Mouse (Mus musculus): ENCODE measurements at regions not wholly inside any gene's neighbourhood (a gene's known extent, or its start where the extent isn't known, plus 50 kb on each side); places are given as distances from the start of the nearest gene placed in this dataset.
A peak's percentile ranks its signal among the peaks of the same experiment; 100 is the strongest.

DNA sequence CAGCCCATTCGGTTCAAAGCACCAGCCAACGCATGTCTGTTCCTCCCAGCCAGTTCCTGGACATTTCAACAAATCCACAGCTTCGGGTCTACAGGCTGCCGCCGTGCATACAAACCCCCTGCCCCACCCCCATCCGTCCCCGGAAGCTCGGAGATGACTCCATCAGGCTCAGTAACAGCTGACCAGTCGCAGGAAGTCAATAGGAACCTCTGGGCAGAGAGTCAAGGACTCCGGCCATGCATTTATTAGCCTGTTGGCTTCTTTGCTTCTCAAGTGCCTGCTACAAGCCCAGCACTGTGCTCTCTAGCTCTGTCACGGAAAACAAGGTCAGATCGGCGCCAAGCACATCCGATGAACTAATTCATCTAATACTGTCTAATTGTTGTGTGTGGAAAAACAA, 80.4 kb upstream of the Tmem132d start:
- Histone ChIP-seq H3K36me3 (ENCODE audit: control insufficient read depth, insufficient read depth, low read length) (no peaks in the 10 kb centered on the region), H3K27me3 (ENCODE audit: control insufficient read depth, insufficient read depth, low read length) (no peaks in the 10 kb centered on the region), H3K79me2 (ENCODE audit: control insufficient read depth, insufficient read depth, low read length) (no peaks in the 10 kb centered on the region), H3K4me3 (ENCODE audit: insufficient read depth, low read depth, low read length) (no peak overlapping the region), H3K9ac (ENCODE audit: low read depth, low read length) (no peak overlapping the region), H3K27ac (replicated peaks; ENCODE audit: insufficient read depth, low read depth, low read length) (no peak overlapping the region), H3K4me1 (ENCODE audit: control insufficient read depth, insufficient read depth, low read length) (no peaks in the 10 kb centered on the region)
- no peak for DNase-seq (ENCODE audit: extremely low read depth, low read depth, low spot score)
- 67% methylated on average over 14 of the region's 14 CpGs for WGBS
- no peak for TF ChIP-seq CTCF (IDR thresholded peaks at IDR 0.05; ENCODE audit: low read depth, low read length)
- no peak for TF ChIP-seq POLR2A (IDR thresholded peaks at IDR 0.05; ENCODE audit: extremely low read depth, insufficient read depth, low read length)

- Histone ChIP-seq H3K27me3 (ENCODE audit: control insufficient read depth, insufficient read depth, low read length) (no peaks in the 10 kb centered on the region), H3K27ac (replicated peaks; ENCODE audit: insufficient read depth, low read depth, low read length) (no peak overlapping the region), H3K36me3 (ENCODE audit: control insufficient read depth, insufficient read depth, low read length) (no peaks in the 10 kb centered on the region), H3K4me3 (ENCODE audit: insufficient read depth, low read depth, low read length) (no peak overlapping the region), H3K4me1 (ENCODE audit: control insufficient read depth, insufficient read depth, low read length) (no peaks in the 10 kb centered on the region), H3K9ac (ENCODE audit: low read depth, low read length) (no peak overlapping the region), H3K79me2 (ENCODE audit: control insufficient read depth, insufficient read depth, low read length) (no peaks in the 10 kb centered on the region)
- TF ChIP-seq POLR2A (IDR thresholded peaks at IDR 0.05; ENCODE audit: extremely low read depth, insufficient read depth, low read length) (no peak), CTCF (IDR thresholded peaks at IDR 0.05; ENCODE audit: low read depth, low read length) (no peak)
- no peak for DNase-seq (ENCODE audit: extremely low read depth, low read depth, low spot score)
- 80% methylated on average over 9 of the region's 9 CpGs for WGBS
Measured at GRCm38 (mm10) chr5:128512606-128513005, 79.7 kb upstream of the Tmem132d start.

DNA sequence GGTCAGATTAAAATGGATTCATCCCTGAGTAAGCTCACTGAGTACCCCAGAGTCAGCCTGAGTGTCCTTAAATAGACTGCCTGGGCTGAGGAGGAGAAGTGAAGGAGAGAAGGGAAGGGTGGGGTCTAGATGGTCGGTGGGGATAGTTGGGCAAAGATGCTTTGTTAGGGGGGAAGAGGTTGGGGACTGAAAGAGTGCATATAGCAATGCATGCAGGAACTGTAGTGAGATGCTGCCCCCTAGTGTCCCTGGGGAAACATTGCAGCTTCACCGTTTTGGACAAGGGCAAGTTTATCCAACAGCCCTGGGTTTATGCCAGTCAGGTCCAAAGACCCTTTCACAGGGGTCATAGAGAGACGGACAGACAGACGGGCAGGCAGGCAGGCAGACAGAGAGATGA, 71.6 kb upstream of the Tmem132d start:
- peak; percentile 12 for DNase-seq (ENCODE audit: extremely low read depth, low read depth, low spot score)
- 4% methylated on average over 4 of the region's 4 CpGs for WGBS
- H3K4me3 ChIP-seq (ENCODE audit: insufficient read depth, low read depth, low read length), result no peak overlapping the region
- no peaks in the 10 kb centered on the region for H3K27me3 ChIP-seq (ENCODE audit: control insufficient read depth, insufficient read depth, low read length)
- H3K79me2 ChIP-seq (ENCODE audit: control insufficient read depth, insufficient read depth, low read length), result no peaks in the 10 kb centered on the region
- peak; percentile 73 for TF ChIP-seq CTCF (IDR thresholded peaks at IDR 0.05; ENCODE audit: low read depth, low read length)
- TF ChIP-seq POLR2A (IDR thresholded peaks at IDR 0.05; ENCODE audit: extremely low read depth, insufficient read depth, low read length), result no peak
- H3K9ac ChIP-seq (ENCODE audit: low read depth, low read length), result no peak overlapping the region
- no peaks in the 10 kb centered on the region for H3K4me1 ChIP-seq (ENCODE audit: control insufficient read depth, insufficient read depth, low read length)
- no peak overlapping the region for H3K27ac ChIP-seq (replicated peaks; ENCODE audit: insufficient read depth, low read depth, low read length)
- no peaks in the 10 kb centered on the region for H3K36me3 ChIP-seq (ENCODE audit: control insufficient read depth, insufficient read depth, low read length)

DNA sequence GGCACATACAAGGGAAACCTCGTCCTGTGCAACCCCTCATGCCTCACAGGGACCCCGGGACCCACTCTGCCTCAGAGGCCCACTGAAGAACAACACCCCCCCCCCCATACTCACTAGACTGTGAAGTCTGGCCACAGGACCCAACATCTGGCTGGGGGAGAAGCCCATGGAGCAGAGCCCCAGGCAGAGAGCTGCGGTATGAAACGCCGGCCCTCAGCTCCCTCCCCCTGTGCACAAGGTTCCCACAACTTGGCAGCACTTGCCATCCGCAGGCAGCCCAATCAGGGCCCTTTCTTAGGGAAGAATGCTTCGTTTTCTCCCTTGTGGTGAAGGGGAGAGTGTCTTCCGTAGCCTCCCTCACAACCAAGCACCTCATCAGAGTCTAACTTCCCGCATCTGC, 66.6 kb upstream of the Tmem132d start:
- Histone ChIP-seq H3K36me3 (ENCODE audit: control insufficient read depth, insufficient read depth, low read length) (no peaks in the 10 kb centered on the region), H3K27ac (replicated peaks; ENCODE audit: insufficient read depth, low read depth, low read length) (no peak overlapping the region), H3K9ac (ENCODE audit: low read depth, low read length) (no peak overlapping the region), H3K79me2 (ENCODE audit: control insufficient read depth, insufficient read depth, low read length) (no peaks in the 10 kb centered on the region), H3K27me3 (ENCODE audit: control insufficient read depth, insufficient read depth, low read length) (no peaks in the 10 kb centered on the region), H3K4me3 (ENCODE audit: insufficient read depth, low read depth, low read length) (no peak overlapping the region), H3K4me1 (ENCODE audit: control insufficient read depth, insufficient read depth, low read length) (no peaks in the 10 kb centered on the region)
- WGBS, result 48% methylated on average over 9 of the region's 9 CpGs
- no peak for DNase-seq (ENCODE audit: extremely low read depth, low read depth, low spot score)
- TF ChIP-seq CTCF (IDR thresholded peaks at IDR 0.05; ENCODE audit: low read depth, low read length), result no peak
- TF ChIP-seq POLR2A (IDR thresholded peaks at IDR 0.05; ENCODE audit: extremely low read depth, insufficient read depth, low read length), result no peak

GRCm38 (mm10) chr5:128499033-128499432, 66.2 kb upstream of the Tmem132d start:
- Histone ChIP-seq H3K4me3 (ENCODE audit: insufficient read depth, low read depth, low read length) (no peak overlapping the region), H3K27ac (replicated peaks; ENCODE audit: insufficient read depth, low read depth, low read length) (no peak overlapping the region)

GRCm38 (mm10) chr5:128492541-128492940, 59.7 kb upstream of the Tmem132d start:
- Histone ChIP-seq H3K36me3 (ENCODE audit: control insufficient read depth, insufficient read depth, low read length) (no peaks in the 10 kb centered on the region), H3K79me2 (ENCODE audit: control insufficient read depth, insufficient read depth, low read length) (no peaks in the 10 kb centered on the region)

More at GRCm38 (mm10) chr5:128499033-128499432, 66.2 kb upstream of the Tmem132d start:
- 52% methylated on average over 5 of the region's 5 CpGs for WGBS
- no peak overlapping the region for H3K9ac ChIP-seq (ENCODE audit: low read depth, low read length)
- TF ChIP-seq CTCF (IDR thresholded peaks at IDR 0.05; ENCODE audit: low read depth, low read length) (0 out of 2 replicates have a peak, but pooled peaks have one; percentile 4), POLR2A (IDR thresholded peaks at IDR 0.05; ENCODE audit: extremely low read depth, insufficient read depth, low read length) (no peak)
- no peaks in the 10 kb centered on the region for H3K4me1 ChIP-seq (ENCODE audit: control insufficient read depth, insufficient read depth, low read length)
- H3K27me3 ChIP-seq (ENCODE audit: control insufficient read depth, insufficient read depth, low read length), result no peaks in the 10 kb centered on the region
- no peak for DNase-seq (ENCODE audit: extremely low read depth, low read depth, low spot score)
- no peaks in the 10 kb centered on the region for H3K79me2 ChIP-seq (ENCODE audit: control insufficient read depth, insufficient read depth, low read length)
- no peaks in the 10 kb centered on the region for H3K36me3 ChIP-seq (ENCODE audit: control insufficient read depth, insufficient read depth, low read length)

More at GRCm38 (mm10) chr5:128492541-128492940, 59.7 kb upstream of the Tmem132d start:
- Histone ChIP-seq H3K27ac (replicated peaks; ENCODE audit: insufficient read depth, low read depth, low read length) (no peak overlapping the region), H3K4me3 (ENCODE audit: insufficient read depth, low read depth, low read length) (no peak overlapping the region), H3K27me3 (ENCODE audit: control insufficient read depth, insufficient read depth, low read length) (peaks cover 2% of the 10 kb centered on the region; the same call in 1 of the 2 replicates), H3K4me1 (ENCODE audit: control insufficient read depth, insufficient read depth, low read length) (no peaks in the 10 kb centered on the region), H3K9ac (ENCODE audit: low read depth, low read length) (no peak overlapping the region)
- TF ChIP-seq POLR2A (IDR thresholded peaks at IDR 0.05; ENCODE audit: extremely low read depth, insufficient read depth, low read length) (no peak), CTCF (IDR thresholded peaks at IDR 0.05; ENCODE audit: low read depth, low read length) (no peak)
- WGBS, result 85% methylated on average over 5 of the region's 5 CpGs
- DNase-seq (ENCODE audit: extremely low read depth, low read depth, low spot score), result no peak

All from liver, adult 2 months (tissue).